Mouse (Mus musculus): ENCODE data around the gene Ankfn1.

GRCm38 (mm10) chr11:89776070-89776469 lies 1.4 kb downstream of the Ankfn1 start:
- TF ChIP-seq POLR2A (IDR thresholded peaks at IDR 0.05; ENCODE audit: borderline replicate concordance, low read depth, low read length) (no peak), CTCF (IDR thresholded peaks at IDR 0.05; ENCODE audit: low read depth, low read length) (no peak)

Measured in bone marrow macrophage, adult 2 months (primary cell).